Mouse (Mus musculus): ENCODE data around the gene Mapre3. TPM values are rescaled to one million over a fixed set of nuclear protein-coding genes. Genes with fewer than 3 reads are reported as not detected.

Mapre3 gene
- polyA plus RNA-seq, 1 experiment from 2014 or later: 166 TPM

- peak; percentile 25 for ATAC-seq (replicated peaks)
- Histone ChIP-seq H3K4me3 (peak overlapping the region; percentile 78), H3K4me2 (peak overlapping the region; percentile 59), H3K36me3 (replicated peaks) (peaks cover 34% of the 10 kb centered on the region), H3K27ac (peak overlapping the region; percentile 99), H3K9ac (peak overlapping the region; percentile 80), H3K27me3 (replicated peaks) (no peaks in the 10 kb centered on the region), H3K9me3 (no peaks in the 10 kb centered on the region), H3K4me1 (peaks cover 21% of the 10 kb centered on the region)
- under 1% methylated on average over 42 of the region's 42 CpGs for WGBS
These were observed 74.8 kb downstream of the Mapre3 start for GRCm38 (mm10) chr5:30889088-30889754.

GRCm38 (mm10) chr5:30890375-30890774, 75.9 kb downstream of the Mapre3 start:
- no peak for ATAC-seq (replicated peaks)
- peak overlapping the region; percentile 99; the same call in 1 of the 2 replicates for H3K27ac ChIP-seq

GRCm38 (mm10) chr5:30901860-30902259, 87.4 kb downstream of the Mapre3 start:
- H3K4me3 ChIP-seq: no peak overlapping the region
- no peak overlapping the region for H3K4me2 ChIP-seq
- H3K36me3 ChIP-seq (replicated peaks): peaks cover 30% of the 10 kb centered on the region
- H3K9me3 ChIP-seq: no peaks in the 10 kb centered on the region
- peaks cover 19% of the 10 kb centered on the region for H3K4me1 ChIP-seq
- no peak for ATAC-seq (replicated peaks)
- no peak overlapping the region for H3K9ac ChIP-seq
- no peak overlapping the region for H3K27ac ChIP-seq
- WGBS: 95% methylated on average over 5 of the region's 5 CpGs
- H3K27me3 ChIP-seq (replicated peaks): no peaks in the 10 kb centered on the region

More at GRCm38 (mm10) chr5:30890375-30890774, 75.9 kb downstream of the Mapre3 start:
- H3K4me1 ChIP-seq: peaks cover 21% of the 10 kb centered on the region
- no peaks in the 10 kb centered on the region for H3K9me3 ChIP-seq
- 86% methylated on average over 7 of the region's 7 CpGs for WGBS
- peak overlapping the region; percentile 59 for H3K4me2 ChIP-seq
- peak overlapping the region; percentile 78 for H3K4me3 ChIP-seq
- H3K27me3 ChIP-seq (replicated peaks): no peaks in the 10 kb centered on the region
- peak overlapping the region; percentile 80 for H3K9ac ChIP-seq
- H3K36me3 ChIP-seq (replicated peaks): peaks cover 45% of the 10 kb centered on the region

GRCm38 (mm10) chr5:30907413-30908059, 93.1 kb downstream of the Mapre3 start, which contains the start of gene Ost4:
Gene Ost4, minus strand, starts transcription at chr5:30907788.
- under 1% methylated on average over 58 of the region's 58 CpGs for WGBS

GRCm38 (mm10) chr5:30908426-30909299, 94.2 kb downstream of the Mapre3 start:
- Histone ChIP-seq H3K27ac (peak overlapping the region; percentile 84; the same call in 1 of the 2 replicates), H3K36me3 (replicated peaks) (peaks cover 18% of the 10 kb centered on the region), H3K4me1 (peaks cover 35% of the 10 kb centered on the region), H3K9me3 (no peaks in the 10 kb centered on the region), H3K27me3 (replicated peaks) (no peaks in the 10 kb centered on the region), H3K4me3 (peak overlapping the region; percentile 71), H3K9ac (peak overlapping the region; percentile 77; the same call in 1 of the 2 replicates), H3K4me2 (peak overlapping the region; percentile 96)
- no peak; the same call in 1 of the 2 replicates for ATAC-seq (replicated peaks)
- WGBS: 55% methylated on average over 13 of the region's 13 CpGs

More at GRCm38 (mm10) chr5:30907413-30908059, 93.1 kb downstream of the Mapre3 start, which contains the start of gene Ost4:
- Histone ChIP-seq H3K4me3 (peak within 1 kb of the TSS; percentile 71), H3K9me3 (no peaks in the 10 kb centered on the region), H3K27ac (peak within 1 kb of the TSS; percentile 84), H3K36me3 (replicated peaks) (peaks cover 26% of the 10 kb centered on the region), H3K27me3 (replicated peaks) (no peaks in the 10 kb centered on the region), H3K4me1 (peaks cover 30% of the 10 kb centered on the region), H3K4me2 (peak within 1 kb of the TSS; percentile 96), H3K9ac (peak within 1 kb of the TSS; percentile 77)
- peak; percentile 95 for ATAC-seq (replicated peaks)

- Histone ChIP-seq H3K4me1 (peaks cover 37% of the 10 kb centered on the region), H3K27ac (no peak overlapping the region), H3K36me3 (replicated peaks) (peaks cover 13% of the 10 kb centered on the region), H3K4me2 (no peak overlapping the region), H3K27me3 (replicated peaks) (no peaks in the 10 kb centered on the region), H3K4me3 (no peak overlapping the region), H3K9me3 (no peaks in the 10 kb centered on the region), H3K9ac (no peak overlapping the region)
- ATAC-seq (replicated peaks): no peak
- 68% methylated on average over 7 of the region's 7 CpGs for WGBS
These were observed 94.8 kb downstream of the Mapre3 start for GRCm38 (mm10) chr5:30909300-30909659.

GRCm38 (mm10) chr5:30909863-30910262, 95.4 kb downstream of the Mapre3 start:
- Histone ChIP-seq H3K9ac (no peak overlapping the region), H3K9me3 (no peaks in the 10 kb centered on the region), H3K4me1 (peaks cover 37% of the 10 kb centered on the region), H3K4me2 (no peak overlapping the region), H3K36me3 (replicated peaks) (peaks cover 7% of the 10 kb centered on the region), H3K27me3 (replicated peaks) (no peaks in the 10 kb centered on the region), H3K27ac (no peak overlapping the region), H3K4me3 (no peak overlapping the region)
- 85% methylated on average over 7 of the region's 7 CpGs for WGBS
- no peak for ATAC-seq (replicated peaks)

- no peak overlapping the region for H3K4me2 ChIP-seq
- H3K4me1 ChIP-seq: peaks cover 35% of the 10 kb centered on the region
- H3K4me3 ChIP-seq: no peak overlapping the region
- no peaks in the 10 kb centered on the region for H3K9me3 ChIP-seq
- no peak for ATAC-seq (replicated peaks)
- 0 out of 2 replicates have a peak, but pooled peaks cover 1% of the 10 kb centered on the region for H3K36me3 ChIP-seq (replicated peaks)
- H3K27me3 ChIP-seq (replicated peaks): no peaks in the 10 kb centered on the region
- no peak overlapping the region for H3K9ac ChIP-seq
- no peak overlapping the region for H3K27ac ChIP-seq
These were observed 96.0 kb downstream of the Mapre3 start for GRCm38 (mm10) chr5:30910481-30910880.

GRCm38 (mm10) chr5:30912156-30912555, 97.7 kb downstream of the Mapre3 start:
- H3K4me2 ChIP-seq: no peak overlapping the region
- no peak overlapping the region for H3K9ac ChIP-seq
- no peak overlapping the region for H3K4me3 ChIP-seq
- no peaks in the 10 kb centered on the region for H3K9me3 ChIP-seq
- no peaks in the 10 kb centered on the region for H3K27me3 ChIP-seq (replicated peaks)
- no peaks in the 10 kb centered on the region for H3K36me3 ChIP-seq (replicated peaks)
- H3K27ac ChIP-seq: peak overlapping the region; percentile 62; the same call in 1 of the 2 replicates
- no peak for ATAC-seq (replicated peaks)
- 48% methylated on average over 5 of the region's 5 CpGs for WGBS
- H3K4me1 ChIP-seq: peaks cover 26% of the 10 kb centered on the region

GRCm38 (mm10) chr5:30913060-30913841, 98.8 kb downstream of the Mapre3 start, which contains the start of gene Emilin1:
Gene Emilin1, plus strand, starts transcription at chr5:30913402.
- Histone ChIP-seq H3K4me2 (peak within 1 kb of the TSS; percentile 22), H3K4me1 (peaks cover 22% of the 10 kb centered on the region), H3K27ac (peak within 1 kb of the TSS; percentile 62), H3K9ac (no peak within 1 kb of the TSS), H3K4me3 (no peak within 1 kb of the TSS), H3K27me3 (replicated peaks) (no peaks in the 10 kb centered on the region), H3K36me3 (replicated peaks) (no peaks in the 10 kb centered on the region), H3K9me3 (no peaks in the 10 kb centered on the region)
- 33% methylated on average over 13 of the region's 13 CpGs for WGBS
- no peak for ATAC-seq (replicated peaks)

- Histone ChIP-seq H3K9me3 (no peaks in the 10 kb centered on the region), H3K27me3 (replicated peaks) (no peaks in the 10 kb centered on the region), H3K4me2 (peak overlapping the region; percentile 22; the same call in 1 of the 2 replicates), H3K36me3 (replicated peaks) (no peaks in the 10 kb centered on the region), H3K4me1 (peaks cover 18% of the 10 kb centered on the region), H3K27ac (peak overlapping the region; percentile 62; the same call in 1 of the 2 replicates), H3K4me3 (no peak overlapping the region), H3K9ac (no peak overlapping the region)
- WGBS: 87% methylated on average over 7 of the region's 7 CpGs
- ATAC-seq (replicated peaks): no peak
These were observed 99.7 kb downstream of the Mapre3 start for GRCm38 (mm10) chr5:30914101-30914635.

All from midbrain, embryonic 15.5 days (tissue).